Mouse (Mus musculus): Measurements from ENCODE around the gene Traf5.

Gene Traf5

DNA sequence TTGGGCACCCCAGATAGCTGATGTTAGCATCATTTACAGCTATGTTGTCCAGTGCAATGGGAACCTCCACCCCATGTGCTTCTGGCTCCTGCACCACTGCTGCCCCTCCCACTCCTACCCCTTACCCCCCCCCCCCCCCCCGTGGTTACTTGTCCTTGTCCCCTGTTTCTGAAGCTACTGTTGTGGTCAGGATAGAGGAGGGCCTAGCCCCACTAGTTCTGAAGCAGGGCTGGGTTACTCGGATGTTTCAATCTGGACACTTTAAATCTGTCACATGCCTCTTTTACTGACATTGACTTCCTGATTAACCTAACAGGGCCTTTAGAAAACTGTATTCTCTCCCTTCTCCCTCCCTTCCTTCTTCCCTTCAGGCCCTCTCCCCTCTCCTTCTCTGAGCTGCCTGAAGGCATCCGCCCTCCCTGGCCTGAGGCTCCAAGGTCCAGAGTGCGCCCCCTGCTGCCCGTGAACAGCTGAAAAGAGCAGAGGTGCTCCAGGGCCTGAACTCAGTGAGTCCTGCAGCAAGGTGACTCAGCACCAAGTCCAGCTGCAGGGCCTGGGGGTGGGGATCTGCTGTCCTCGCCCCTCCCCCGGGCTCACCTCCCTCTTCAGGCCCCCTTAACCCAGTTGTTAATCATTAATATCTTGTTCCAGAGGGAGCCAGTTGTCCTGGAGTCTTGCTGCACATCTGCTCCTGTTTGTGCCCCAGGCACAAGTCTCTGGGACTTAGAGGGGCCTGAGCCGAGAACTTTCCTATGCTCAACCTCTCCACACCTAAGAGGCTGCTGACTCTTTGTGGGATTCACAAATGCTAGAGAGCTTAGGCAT is 128.2 kb downstream of the Traf5 start:
- Histone ChIP-seq H3K36me3 (ENCODE audit: insufficient read depth, low read length) (no peaks in the 10 kb centered on the region), H3K4me1 (replicated peaks; ENCODE audit: low read depth, low read length) (peaks cover 18% of the 10 kb centered on the region), H3K9me3 (ENCODE audit: low read length) (0 out of 2 replicates have a peak, but pooled peaks cover 5% of the 10 kb centered on the region), H3K4me3 (replicated peaks; ENCODE audit: low read length) (0 out of 2 replicates have a peak overlapping the region, but pooled peaks have one; percentile 7), H3K27me3 (ENCODE audit: insufficient read depth, low read length) (0 out of 2 replicates have a peak, but pooled peaks cover 3% of the 10 kb centered on the region)
- TF ChIP-seq CTCF (conservative IDR thresholded peaks at IDR 0.05; ENCODE audit: low read length) = peak; percentile 66
- TF ChIP-seq POU5F1 (IDR thresholded peaks at IDR 0.05; ENCODE audit: borderline replicate concordance, low read length) = no peak

DNA sequence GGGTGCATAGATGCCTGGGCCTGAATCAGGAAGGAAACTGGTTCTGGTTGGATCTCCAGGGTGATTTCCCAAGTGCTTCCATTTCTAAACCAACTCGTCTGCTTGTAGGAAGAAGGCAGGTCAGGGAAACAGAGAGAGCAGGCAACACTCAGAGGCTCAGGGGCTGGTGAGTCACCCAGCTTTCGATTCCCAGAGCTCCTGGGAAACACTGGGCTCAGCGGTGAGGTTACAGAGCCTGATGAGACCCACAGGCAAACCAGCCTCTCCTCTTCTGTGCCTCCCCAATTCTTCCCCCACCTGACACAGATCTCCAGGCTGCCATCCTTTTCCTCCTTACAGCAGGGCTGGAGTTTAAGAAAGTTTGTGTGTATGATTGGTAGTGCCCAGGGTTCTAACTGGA is 128.9 kb downstream of the Traf5 start:
- peaks cover 18% of the 10 kb centered on the region for H3K4me1 ChIP-seq (replicated peaks; ENCODE audit: low read depth, low read length)
- H3K36me3 ChIP-seq (ENCODE audit: insufficient read depth, low read length) = no peaks in the 10 kb centered on the region
- H3K9me3 ChIP-seq (ENCODE audit: low read length) = 0 out of 2 replicates have a peak, but pooled peaks cover 5% of the 10 kb centered on the region
- TF ChIP-seq CTCF (conservative IDR thresholded peaks at IDR 0.05; ENCODE audit: low read length) (no peak), POU5F1 (IDR thresholded peaks at IDR 0.05; ENCODE audit: borderline replicate concordance, low read length) (no peak), NANOG (IDR thresholded peaks at IDR 0.05; ENCODE audit: borderline replicate concordance, low read length) (no peak)
- 0 out of 2 replicates have a peak, but pooled peaks cover 3% of the 10 kb centered on the region for H3K27me3 ChIP-seq (ENCODE audit: insufficient read depth, low read length)
- no peak overlapping the region for H3K4me3 ChIP-seq (replicated peaks; ENCODE audit: low read length)

DNA sequence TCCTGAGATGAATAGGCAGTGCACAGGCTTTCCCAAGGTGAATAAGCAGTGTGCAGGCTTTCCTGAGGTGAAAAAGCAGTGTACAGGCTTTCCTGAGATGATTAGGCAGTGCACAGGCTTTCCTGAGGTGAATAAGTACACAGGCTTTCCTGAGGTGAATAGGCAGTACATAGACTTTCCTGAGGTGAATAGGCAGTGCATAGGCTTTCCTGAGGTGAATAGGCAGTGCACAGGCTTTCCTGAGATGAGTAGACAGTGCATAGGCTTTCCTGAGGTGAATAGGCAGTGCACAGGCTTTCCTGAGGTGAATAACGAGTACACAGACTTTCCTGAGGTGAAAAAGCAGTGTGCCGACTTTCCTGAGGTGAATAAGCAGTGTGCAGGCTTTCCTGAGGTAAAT is 131.4 kb downstream of the Traf5 start:
- Histone ChIP-seq H3K36me3 (ENCODE audit: insufficient read depth, low read length) (no peaks in the 10 kb centered on the region), H3K27me3 (ENCODE audit: insufficient read depth, low read length) (no peaks in the 10 kb centered on the region), H3K9me3 (ENCODE audit: low read length) (0 out of 2 replicates have a peak, but pooled peaks cover 5% of the 10 kb centered on the region), H3K4me1 (replicated peaks; ENCODE audit: low read depth, low read length) (peaks cover 28% of the 10 kb centered on the region), H3K4me3 (replicated peaks; ENCODE audit: low read length) (no peak overlapping the region)
- TF ChIP-seq NANOG (IDR thresholded peaks at IDR 0.05; ENCODE audit: borderline replicate concordance, low read length) = no peak
- no peak for TF ChIP-seq CTCF (conservative IDR thresholded peaks at IDR 0.05; ENCODE audit: low read length)
- no peak for TF ChIP-seq POU5F1 (IDR thresholded peaks at IDR 0.05; ENCODE audit: borderline replicate concordance, low read length)

DNA sequence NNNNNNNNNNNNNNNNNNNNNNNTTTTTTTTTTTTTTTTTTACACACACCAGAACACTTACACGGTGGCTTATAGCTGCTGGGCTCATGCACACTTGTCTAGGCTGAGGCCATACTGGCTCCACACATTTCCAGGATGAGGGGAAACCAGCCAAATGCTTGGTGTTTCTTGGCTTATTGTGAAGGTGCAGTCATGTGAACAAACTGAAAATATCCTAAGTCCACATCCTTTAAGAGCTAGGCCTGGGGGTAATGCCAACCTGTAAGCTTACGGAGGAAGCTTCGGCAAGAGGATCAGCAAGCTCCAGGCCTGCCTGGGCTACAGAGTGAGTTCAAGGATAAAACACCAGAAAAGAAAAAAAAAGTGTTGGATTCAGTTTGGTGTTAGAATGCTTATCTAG is 135.0 kb downstream of the Traf5 start:
- no peak for TF ChIP-seq POU5F1 (IDR thresholded peaks at IDR 0.05; ENCODE audit: borderline replicate concordance, low read length)
- Histone ChIP-seq H3K27me3 (ENCODE audit: insufficient read depth, low read length) (no peaks in the 10 kb centered on the region), H3K4me3 (replicated peaks; ENCODE audit: low read length) (no peak overlapping the region), H3K36me3 (ENCODE audit: insufficient read depth, low read length) (no peaks in the 10 kb centered on the region), H3K9me3 (ENCODE audit: low read length) (no peaks in the 10 kb centered on the region), H3K4me1 (replicated peaks; ENCODE audit: low read depth, low read length) (peaks cover 25% of the 10 kb centered on the region)

DNA sequence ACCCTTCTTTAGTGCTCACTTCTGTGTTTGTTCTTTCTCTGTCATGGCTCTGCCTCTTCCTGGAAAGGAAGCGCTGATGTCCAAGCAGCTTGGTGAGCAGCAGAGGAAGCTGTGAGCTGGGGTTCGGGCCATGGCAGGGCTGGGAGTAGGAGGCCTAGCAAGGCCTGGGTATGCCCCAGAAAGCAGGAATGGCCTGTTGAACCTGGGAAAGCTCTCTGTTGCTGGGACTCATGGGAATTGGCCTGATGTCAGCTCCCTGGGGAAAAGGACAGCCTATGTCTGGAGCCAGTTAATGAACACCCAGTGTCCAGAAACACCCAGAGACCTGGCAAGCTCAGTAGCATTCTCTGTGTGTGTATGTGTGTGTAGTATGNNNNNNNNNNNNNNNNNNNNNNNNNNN is 135.5 kb downstream of the Traf5 start:
- Histone ChIP-seq H3K4me3 (replicated peaks; ENCODE audit: low read length) (no peak overlapping the region), H3K4me1 (replicated peaks; ENCODE audit: low read depth, low read length) (peaks cover 25% of the 10 kb centered on the region), H3K9me3 (ENCODE audit: low read length) (no peaks in the 10 kb centered on the region), H3K36me3 (ENCODE audit: insufficient read depth, low read length) (no peaks in the 10 kb centered on the region), H3K27me3 (ENCODE audit: insufficient read depth, low read length) (no peaks in the 10 kb centered on the region)
- TF ChIP-seq POU5F1 (IDR thresholded peaks at IDR 0.05; ENCODE audit: borderline replicate concordance, low read length) (no peak), CTCF (conservative IDR thresholded peaks at IDR 0.05; ENCODE audit: low read length) (no peak), NANOG (IDR thresholded peaks at IDR 0.05; ENCODE audit: borderline replicate concordance, low read length) (no peak)

DNA sequence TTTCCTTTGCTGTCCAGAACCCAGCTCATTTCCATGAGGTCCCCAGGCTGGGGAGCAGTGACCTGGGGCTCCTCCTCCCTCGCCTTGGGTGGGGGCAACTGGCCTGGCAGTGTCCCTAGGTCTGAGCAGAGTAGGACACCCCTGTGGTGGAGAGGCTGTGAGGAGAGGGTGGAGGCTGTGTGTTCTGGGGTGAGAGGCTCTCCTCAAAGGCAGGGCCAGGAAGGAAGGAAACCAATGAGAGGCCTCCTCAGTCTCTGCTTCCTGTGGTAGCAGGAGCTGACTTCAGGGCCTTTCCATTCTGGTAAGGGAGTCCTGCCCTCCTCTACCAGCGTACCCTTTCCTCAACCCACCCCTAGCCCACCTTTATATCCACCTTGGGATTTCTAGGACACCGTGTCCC is 136.1 kb downstream of the Traf5 start:
- no peak for TF ChIP-seq NANOG (IDR thresholded peaks at IDR 0.05; ENCODE audit: borderline replicate concordance, low read length)
- TF ChIP-seq CTCF (conservative IDR thresholded peaks at IDR 0.05; ENCODE audit: low read length) = no peak
- TF ChIP-seq POU5F1 (IDR thresholded peaks at IDR 0.05; ENCODE audit: borderline replicate concordance, low read length) = no peak
- Histone ChIP-seq H3K9me3 (ENCODE audit: low read length) (no peaks in the 10 kb centered on the region), H3K36me3 (ENCODE audit: insufficient read depth, low read length) (no peaks in the 10 kb centered on the region), H3K4me3 (replicated peaks; ENCODE audit: low read length) (no peak overlapping the region), H3K4me1 (replicated peaks; ENCODE audit: low read depth, low read length) (peaks cover 25% of the 10 kb centered on the region), H3K27me3 (ENCODE audit: insufficient read depth, low read length) (no peaks in the 10 kb centered on the region)

DNA sequence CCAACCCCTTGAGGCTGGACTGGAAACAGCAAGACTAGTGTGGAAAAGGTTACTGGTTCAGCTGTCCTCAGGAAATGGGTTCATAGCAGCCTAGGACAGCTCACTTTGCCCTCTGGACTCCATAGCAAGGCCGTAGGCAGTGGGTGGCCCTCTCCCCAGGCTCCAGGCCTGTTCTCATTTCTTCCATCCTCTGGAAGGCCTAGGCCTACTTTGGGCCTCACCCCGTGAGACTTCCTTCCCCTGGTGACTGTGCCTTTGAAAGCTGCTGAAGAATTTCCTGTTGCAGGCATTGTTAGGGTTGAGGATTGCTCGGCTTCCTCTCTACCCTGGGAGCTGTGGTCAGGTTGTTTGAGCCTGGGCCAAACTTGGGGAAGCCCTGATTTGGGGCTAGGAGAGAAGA is 137.3 kb downstream of the Traf5 start:
- TF ChIP-seq POU5F1 (IDR thresholded peaks at IDR 0.05; ENCODE audit: borderline replicate concordance, low read length) (no peak), NANOG (IDR thresholded peaks at IDR 0.05; ENCODE audit: borderline replicate concordance, low read length) (no peak), CTCF (conservative IDR thresholded peaks at IDR 0.05; ENCODE audit: low read length) (no peak)

DNA sequence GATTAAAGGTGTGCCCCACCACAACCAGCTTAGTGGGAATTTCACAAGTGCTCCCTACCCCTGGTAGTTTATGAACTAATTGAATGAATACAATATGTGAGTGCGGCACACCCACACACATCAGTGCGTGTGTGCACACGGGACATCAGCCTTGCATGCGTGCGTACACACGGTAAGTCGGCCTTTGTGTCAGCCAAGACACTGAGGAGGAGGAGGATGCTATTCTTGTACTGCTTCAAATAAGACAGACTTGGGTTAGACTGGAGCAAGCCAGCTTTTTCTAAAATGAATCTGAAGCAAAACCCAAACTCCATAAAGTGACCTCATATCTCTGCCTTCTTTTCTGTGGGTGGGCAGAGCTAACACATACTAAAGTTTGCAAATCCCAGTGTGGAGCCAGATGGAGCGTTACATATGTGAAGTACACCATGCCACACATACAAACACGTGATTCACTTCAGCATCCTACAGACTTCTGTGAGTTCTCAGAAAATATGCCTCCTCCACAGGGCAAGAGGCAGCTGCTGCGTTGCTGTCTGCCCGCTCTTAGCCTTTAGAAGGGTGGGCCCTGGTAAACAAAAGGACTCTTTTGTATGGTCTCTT is 139.5 kb downstream of the Traf5 start:
- TF ChIP-seq NANOG (IDR thresholded peaks at IDR 0.05; ENCODE audit: borderline replicate concordance, low read length) (no peak), CTCF (conservative IDR thresholded peaks at IDR 0.05; ENCODE audit: low read length) (no peak), POU5F1 (IDR thresholded peaks at IDR 0.05; ENCODE audit: borderline replicate concordance, low read length) (no peak)
- no peaks in the 10 kb centered on the region for H3K27me3 ChIP-seq (ENCODE audit: insufficient read depth, low read length)
- no peak overlapping the region for H3K4me3 ChIP-seq (replicated peaks; ENCODE audit: low read length)
- peaks cover 35% of the 10 kb centered on the region for H3K4me1 ChIP-seq (replicated peaks; ENCODE audit: low read depth, low read length)
- no peaks in the 10 kb centered on the region for H3K9me3 ChIP-seq (ENCODE audit: low read length)
- H3K36me3 ChIP-seq (ENCODE audit: insufficient read depth, low read length) = no peaks in the 10 kb centered on the region

More for the DNA sequence above, 137.3 kb downstream of the Traf5 start:
- Histone ChIP-seq H3K4me1 (replicated peaks; ENCODE audit: low read depth, low read length) (peaks cover 25% of the 10 kb centered on the region), H3K27me3 (ENCODE audit: insufficient read depth, low read length) (no peaks in the 10 kb centered on the region), H3K36me3 (ENCODE audit: insufficient read depth, low read length) (no peaks in the 10 kb centered on the region), H3K9me3 (ENCODE audit: low read length) (no peaks in the 10 kb centered on the region), H3K4me3 (replicated peaks; ENCODE audit: low read length) (no peak overlapping the region)
